Mouse (Mus musculus): ENCODE data around the gene Rrp15.

Gene Rrp15

GRCm38 (mm10) chr1:186712802-186713471 lies 36.2 kb downstream of the Rrp15 start:
- peak; percentile 50 for DNase-seq

- peak; percentile 41 for DNase-seq
Observed at GRCm38 (mm10) chr1:186705915-186706248, 43.3 kb downstream of the Rrp15 start, which contains the start of gene Tgfb2. Tgfb2 (minus strand) TSS chr1:186705989.

GRCm38 (mm10) chr1:186705203-186705914 lies 43.8 kb downstream of the Rrp15 start:
- peak; percentile 55 for DNase-seq

- peak; percentile 33 for DNase-seq
Observed at GRCm38 (mm10) chr1:186703980-186704701, 45.0 kb downstream of the Rrp15 start.

- DNase-seq: no peak
Observed at GRCm38 (mm10) chr1:186703256-186703979, 45.7 kb downstream of the Rrp15 start.

- no peak for DNase-seq
Observed at GRCm38 (mm10) chr1:186702391-186703255, 46.5 kb downstream of the Rrp15 start.

GRCm38 (mm10) chr1:186701206-186701905 lies 47.8 kb downstream of the Rrp15 start:
- DNase-seq: no peak

- DNase-seq: no peak
Observed at GRCm38 (mm10) chr1:186700496-186700895, 48.7 kb downstream of the Rrp15 start.

GRCm38 (mm10) chr1:186698583-186699338 lies 50.4 kb downstream of the Rrp15 start:
- DNase-seq: no peak

GRCm38 (mm10) chr1:186696231-186696630 lies 52.9 kb downstream of the Rrp15 start:
- no peak for DNase-seq

- DNase-seq: peak; percentile 12
Observed at GRCm38 (mm10) chr1:186695361-186695760, 53.8 kb downstream of the Rrp15 start.

- DNase-seq: no peak
Observed at GRCm38 (mm10) chr1:186692370-186692769, 56.8 kb downstream of the Rrp15 start.

GRCm38 (mm10) chr1:186691708-186692107 lies 57.5 kb downstream of the Rrp15 start:
- DNase-seq: no peak

- no peak for DNase-seq
Observed at GRCm38 (mm10) chr1:186684041-186684440, 65.1 kb downstream of the Rrp15 start.

GRCm38 (mm10) chr1:186682606-186683005 lies 66.6 kb downstream of the Rrp15 start:
- DNase-seq: no peak

- DNase-seq: no peak
Observed at GRCm38 (mm10) chr1:186677614-186678013, 71.5 kb downstream of the Rrp15 start.

- DNase-seq: no peak
Observed at GRCm38 (mm10) chr1:186676199-186676598, 73.0 kb downstream of the Rrp15 start.

- DNase-seq: no peak
Observed at GRCm38 (mm10) chr1:186675263-186675662, 73.9 kb downstream of the Rrp15 start.

GRCm38 (mm10) chr1:186674621-186675020 lies 74.5 kb downstream of the Rrp15 start:
- no peak for DNase-seq

- no peak for DNase-seq
Observed at GRCm38 (mm10) chr1:186673166-186673565, 76.0 kb downstream of the Rrp15 start.

Data from right cerebral cortex, postnatal 14 days (tissue).